Mouse (Mus musculus): ENCODE results near the gene Taz. TPM values are rescaled to one million over a fixed set of nuclear protein-coding genes. Genes with fewer than 3 reads are reported as not detected.

Taz gene
- total RNA-seq (2021) (10 to 100 TPM; 45.6 to 47.4 TPM), polyA plus RNA-seq (2012; rRNA removed) (93.5 and 103 TPM in 2 replicates)
- long read RNA-seq, transcript Taz-201 (10 exons, 1,851 nt): major isoform, 37 of 75 reads
- long read RNA-seq, transcript Taz-204 (9 exons, 1,742 nt): minor isoform, 13 of 75 reads
- long read RNA-seq, transcript Taz-202 (10 exons, 1,786 nt): minor isoform, 6 of 75 reads
- long read RNA-seq, partial matches to known transcripts: 1 of 75 reads
- long read RNA-seq, other reads (novel, unspliced or antisense): 17 of 75 reads

DNA sequence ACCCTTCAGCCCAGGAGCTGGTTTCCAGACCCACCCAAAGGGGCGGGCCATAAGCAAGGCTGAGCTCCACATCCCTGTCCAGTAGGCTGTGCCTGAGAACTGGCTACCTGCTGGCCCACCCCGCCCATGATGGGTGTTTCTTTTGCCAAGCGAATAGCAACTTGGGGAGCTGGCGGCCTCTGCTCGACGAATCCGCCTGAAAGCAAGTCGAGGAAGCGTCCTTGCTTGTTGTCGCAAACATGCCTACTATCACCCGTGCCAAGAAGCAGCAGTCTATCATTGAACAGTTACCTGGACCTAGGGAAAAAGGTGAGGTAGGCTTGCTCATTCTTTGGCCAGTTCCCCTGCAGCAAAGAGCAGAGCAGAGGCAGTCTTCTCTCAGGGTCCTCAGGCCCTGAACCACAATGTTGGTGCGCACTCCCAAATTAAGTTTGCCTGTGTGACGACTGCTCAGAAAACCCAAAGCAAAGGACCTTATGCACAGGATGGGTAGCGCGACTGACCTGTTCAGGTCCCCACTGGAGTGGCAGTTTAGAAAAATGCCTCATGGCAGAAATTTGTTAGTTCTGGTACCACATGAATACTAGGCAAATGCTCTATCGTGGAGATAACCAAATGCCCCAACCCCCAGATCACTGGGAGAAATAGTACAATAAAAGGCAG, at the start of gene Taz, which contains the start of gene Dnase1l1:
Gene Taz, plus strand, starts transcription at position 181 of the 663 bp plus-strand sequence.
Gene Dnase1l1, minus strand, starts transcription at position 606 of the 663 bp plus-strand sequence.
- intact Hi-C loops (cut with DNase I): loop anchor here (5.0 kb wide), 2 partner anchors 35 to 110 kb away; partner anchors contain the start of genes Fam3a, Flna and Ikbkg
- Histone ChIP-seq H3K27me3 (ENCODE audit: control insufficient read depth, insufficient read depth, low read length) (no peaks in the 10 kb centered on the region), H3K36me3 (ENCODE audit: control insufficient read depth, insufficient read depth, low read length) (no peaks in the 10 kb centered on the region; the same call in 1 of the 2 replicates), H3K79me2 (replicated peaks; ENCODE audit: control insufficient read depth, insufficient read depth, low read length) (no peaks in the 10 kb centered on the region; the same call in 1 of the 2 replicates), H3K4me3 (peak within 1 kb of the TSS; percentile 56), H3K4me1 (ENCODE audit: control insufficient read depth, insufficient read depth, low read length) (peaks cover 6% of the 10 kb centered on the region), H3K9ac (ENCODE audit: low read depth, low read length) (peak within 1 kb of the TSS; percentile 79), H3K27ac (peak within 1 kb of the TSS; percentile 91)
- TF ChIP-seq POLR2A (IDR thresholded peaks at IDR 0.05; ENCODE audit: insufficient read depth, low read depth, low read length) (0 out of 2 replicates have a peak, but pooled peaks have one; percentile 52), CTCF (IDR thresholded peaks at IDR 0.05) (0 out of 2 replicates have a peak, but pooled peaks have one; percentile 22), EP300 (IDR thresholded peaks at IDR 0.05; ENCODE audit: insufficient read depth, low read depth, low read length) (no peak)
- WGBS: 15% methylated on average over 16 of the region's 16 CpGs
- DNase-seq: peak; percentile 81 to 90

DNA sequence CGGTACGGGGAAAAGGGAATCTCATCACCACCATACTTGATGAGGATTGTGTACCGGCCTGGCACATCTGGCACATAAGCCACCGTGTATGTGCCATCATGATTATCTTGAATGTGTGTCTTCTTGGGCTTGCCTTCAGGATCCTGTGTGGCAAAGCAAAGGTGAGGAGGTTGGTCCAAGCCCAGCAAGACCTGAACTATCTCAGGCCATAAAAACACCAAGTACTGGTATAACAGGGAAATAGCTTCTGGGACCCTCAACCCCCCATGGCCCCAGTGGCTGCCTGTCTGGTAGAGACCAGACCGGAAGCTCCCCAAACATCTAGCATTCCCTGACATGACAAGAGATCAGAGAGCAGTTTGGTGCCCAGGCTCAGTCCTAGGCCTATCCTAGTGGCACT, 48.5 kb upstream of the Taz start:
- Histone ChIP-seq H3K36me3 (ENCODE audit: control insufficient read depth, insufficient read depth, low read length) (no peaks in the 10 kb centered on the region; the same call in 1 of the 2 replicates), H3K4me3 (no peak overlapping the region), H3K9ac (ENCODE audit: low read depth, low read length) (no peak overlapping the region), H3K27ac (no peak overlapping the region), H3K4me1 (ENCODE audit: control insufficient read depth, insufficient read depth, low read length) (no peaks in the 10 kb centered on the region), H3K79me2 (replicated peaks; ENCODE audit: control insufficient read depth, insufficient read depth, low read length) (no peaks in the 10 kb centered on the region), H3K27me3 (ENCODE audit: control insufficient read depth, insufficient read depth, low read length) (no peaks in the 10 kb centered on the region)
- TF ChIP-seq POLR2A (IDR thresholded peaks at IDR 0.05; ENCODE audit: insufficient read depth, low read depth, low read length): no peak
- TF ChIP-seq EP300 (IDR thresholded peaks at IDR 0.05; ENCODE audit: insufficient read depth, low read depth, low read length): no peak
- no peak for TF ChIP-seq CTCF (IDR thresholded peaks at IDR 0.05)
- no peak for DNase-seq
- 86% methylated on average over 5 of the region's 5 CpGs for WGBS
- intact Hi-C loops (cut with DNase I): no loop called here

DNA sequence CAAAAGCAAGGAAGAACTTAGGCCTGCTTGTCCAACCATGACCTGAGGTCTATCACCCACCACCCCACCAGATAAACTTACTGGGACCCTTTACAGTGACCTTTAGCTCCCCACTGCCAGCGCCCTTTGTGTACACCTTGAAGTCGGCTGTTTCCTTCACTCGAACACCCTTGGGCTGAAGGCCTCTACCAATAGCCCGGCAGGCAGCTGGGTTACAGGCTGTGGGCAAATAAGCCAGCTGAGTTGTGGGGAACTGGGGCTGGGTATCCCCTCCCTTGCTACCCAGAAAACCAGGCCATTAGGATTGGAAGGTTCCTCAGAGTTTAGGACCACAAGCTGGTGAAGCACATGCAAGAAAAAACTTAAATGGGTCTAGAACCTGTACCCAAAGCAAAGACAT, 41.4 kb upstream of the Taz start:
- intact Hi-C loops (cut with DNase I): loop anchor here (5.0 to 10.0 kb wide), 2 partner anchors 123 to 156 kb away; no protein-coding TSS in a partner anchor
- Histone ChIP-seq H3K27ac (no peak overlapping the region), H3K36me3 (ENCODE audit: control insufficient read depth, insufficient read depth, low read length) (no peaks in the 10 kb centered on the region; the same call in 1 of the 2 replicates), H3K4me3 (no peak overlapping the region), H3K4me1 (ENCODE audit: control insufficient read depth, insufficient read depth, low read length) (no peaks in the 10 kb centered on the region), H3K79me2 (replicated peaks; ENCODE audit: control insufficient read depth, insufficient read depth, low read length) (no peaks in the 10 kb centered on the region), H3K27me3 (ENCODE audit: control insufficient read depth, insufficient read depth, low read length) (no peaks in the 10 kb centered on the region), H3K9ac (ENCODE audit: low read depth, low read length) (no peak overlapping the region)
- DNase-seq: no peak
- 83% methylated on average over 4 of the region's 4 CpGs for WGBS
- TF ChIP-seq EP300 (IDR thresholded peaks at IDR 0.05; ENCODE audit: insufficient read depth, low read depth, low read length) (no peak), POLR2A (IDR thresholded peaks at IDR 0.05; ENCODE audit: insufficient read depth, low read depth, low read length) (no peak), CTCF (IDR thresholded peaks at IDR 0.05) (no peak)

DNA sequence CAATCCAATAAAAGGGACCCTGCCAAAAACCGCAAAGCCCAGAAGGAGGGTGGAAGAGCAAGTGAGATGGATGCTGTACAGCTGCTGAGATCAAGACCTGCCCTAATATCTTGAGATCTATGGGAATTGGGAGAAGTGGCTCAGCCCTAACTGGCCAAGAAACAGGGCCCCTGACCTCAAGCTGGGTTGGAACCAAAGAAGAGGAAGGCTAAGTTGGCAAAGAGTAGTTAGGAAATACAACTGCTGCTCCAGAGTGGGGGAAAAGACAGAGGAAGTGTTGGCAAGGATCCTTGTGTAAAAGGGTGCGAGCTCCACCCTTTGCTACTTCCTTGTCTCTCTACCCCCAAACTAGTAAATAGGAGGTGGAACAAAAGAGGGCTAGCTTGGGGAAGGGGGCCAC, 38.3 kb upstream of the Taz start:
- H3K79me2 ChIP-seq (replicated peaks; ENCODE audit: control insufficient read depth, insufficient read depth, low read length): no peaks in the 10 kb centered on the region
- no peaks in the 10 kb centered on the region for H3K36me3 ChIP-seq (ENCODE audit: control insufficient read depth, insufficient read depth, low read length)
- no peaks in the 10 kb centered on the region for H3K4me1 ChIP-seq (ENCODE audit: control insufficient read depth, insufficient read depth, low read length)
- intact Hi-C loops (cut with DNase I): loop anchor here (5.0 to 10.0 kb wide), 2 partner anchors 126 to 159 kb away; no protein-coding TSS in a partner anchor
- H3K9ac ChIP-seq (ENCODE audit: low read depth, low read length): no peak overlapping the region; the same call in 1 of the 2 replicates
- no peak overlapping the region for H3K4me3 ChIP-seq
- no peak for DNase-seq
- 48% methylated on average over 2 of the region's 2 CpGs for WGBS
- H3K27me3 ChIP-seq (ENCODE audit: control insufficient read depth, insufficient read depth, low read length): no peaks in the 10 kb centered on the region
- TF ChIP-seq POLR2A (IDR thresholded peaks at IDR 0.05; ENCODE audit: insufficient read depth, low read depth, low read length) (no peak), CTCF (IDR thresholded peaks at IDR 0.05) (no peak), EP300 (IDR thresholded peaks at IDR 0.05; ENCODE audit: insufficient read depth, low read depth, low read length) (no peak)
- H3K27ac ChIP-seq: peak overlapping the region; percentile 70

DNA sequence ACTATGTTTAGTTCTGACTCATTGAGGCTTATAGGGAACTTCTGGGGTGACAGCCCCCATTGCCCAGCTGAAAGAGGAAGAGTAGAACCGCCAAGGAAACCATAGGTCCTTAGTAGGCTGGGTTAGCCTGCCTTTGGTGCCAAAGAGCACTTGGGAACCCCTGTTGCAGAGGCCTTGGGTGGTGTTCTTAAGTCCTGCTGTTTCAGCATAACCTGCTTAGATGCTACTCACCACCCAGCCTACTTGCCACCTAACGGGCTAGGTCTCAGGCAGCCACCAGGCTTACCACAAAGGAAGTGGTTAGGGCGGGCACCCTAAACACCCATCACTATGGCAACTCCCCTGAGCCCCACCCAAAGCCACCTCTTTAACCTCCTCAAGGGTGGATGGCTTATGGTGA, 37.9 kb upstream of the Taz start:
- WGBS: 48% methylated on average over 3 of the region's 3 CpGs
- intact Hi-C loops (cut with DNase I): loop anchor here (2.0 to 10.0 kb wide), 3 partner anchors 127 to 277 kb away; partner anchors contain the start of gene Hcfc1
- Histone ChIP-seq H3K79me2 (replicated peaks; ENCODE audit: control insufficient read depth, insufficient read depth, low read length) (no peaks in the 10 kb centered on the region), H3K9ac (ENCODE audit: low read depth, low read length) (peak overlapping the region; percentile 47), H3K27me3 (ENCODE audit: control insufficient read depth, insufficient read depth, low read length) (no peaks in the 10 kb centered on the region), H3K4me1 (ENCODE audit: control insufficient read depth, insufficient read depth, low read length) (no peaks in the 10 kb centered on the region; the same call in 1 of the 2 replicates), H3K36me3 (ENCODE audit: control insufficient read depth, insufficient read depth, low read length) (no peaks in the 10 kb centered on the region), H3K4me3 (peak overlapping the region; percentile 19; the same call in 1 of the 2 replicates), H3K27ac (peak overlapping the region; percentile 70)
- peak; percentile 34 to 51 for DNase-seq
- TF ChIP-seq POLR2A (IDR thresholded peaks at IDR 0.05; ENCODE audit: insufficient read depth, low read depth, low read length): no peak
- no peak for TF ChIP-seq CTCF (IDR thresholded peaks at IDR 0.05)
- no peak for TF ChIP-seq EP300 (IDR thresholded peaks at IDR 0.05; ENCODE audit: insufficient read depth, low read depth, low read length)
